Mouse (Mus musculus) effector memory CD4-positive, alpha-beta T cell, adult 5 months (primary cell): ENCODE measurements around the gene Zfpl1. TPM values are rescaled to one million over a fixed set of nuclear protein-coding genes. Genes with fewer than 3 reads are reported as not detected.

Experiments used
- polyA plus RNA-seq: library from polyadenylated mRNA; unstranded; fragments of 100-300 nt; shearing (Covaris generic); gene quantifications from one replicate; pipeline ENCODE4 v1.2.1, GENCODE M21; 2017

The Zfpl1 gene
- polyA plus RNA-seq, result 20.0 TPM

GRCm38 (mm10) chr19:6084478-6085248, at the start of gene Zfpl1, which contains the start of gene Cdca5:
Zfpl1 (minus strand) TSS chr19:6084956.
Cdca5 (plus strand) TSS chr19:6084983.

GRCm38 (mm10) chr19:6127760-6128341, 43.1 kb upstream of the Zfpl1 start, which contains the start of gene Snx15:
Snx15 (minus strand) TSS chr19:6128304.

GRCm38 (mm10) chr19:6117986-6118676, 33.4 kb upstream of the Zfpl1 start, which contains the start of gene Sac3d1:
Sac3d1 (minus strand) TSS chr19:6118650.

GRCm38 (mm10) chr19:6105586-6105985, 20.8 kb upstream of the Zfpl1 start, which contains the start of gene Naaladl1:
Naaladl1 (plus strand) TSS chr19:6105782.

GRCm38 (mm10) chr19:6094119-6094518, 9.4 kb upstream of the Zfpl1 start, which contains the start of gene AC131692.1:
AC131692.1 (plus strand) TSS chr19:6094419.

GRCm38 (mm10) chr19:6082156-6082555, 2.6 kb downstream of the Zfpl1 start, which contains the start of gene Gm28374:
Gm28374 (minus strand) TSS chr19:6082256.

GRCm38 (mm10) chr19:6079983-6080480, 4.7 kb downstream of the Zfpl1 start, which contains the start of gene Tmem262:
Tmem262 (plus strand) TSS chr19:6080033.

GRCm38 (mm10) chr19:6076564-6077393, 8.0 kb downstream of the Zfpl1 start, which contains the start of gene Vps51:
Vps51 (minus strand) TSS chr19:6077231.

GRCm38 (mm10) chr19:6067724-6068415, 16.9 kb downstream of the Zfpl1 start, which contains the start of gene Tm7sf2:
Tm7sf2 (minus strand) TSS chr19:6068373.

GRCm38 (mm10) chr19:6061021-6061533, 23.7 kb downstream of the Zfpl1 start, which contains the start of gene Znhit2:
Znhit2 (plus strand) TSS chr19:6061192.

GRCm38 (mm10) chr19:6057313-6058096, 27.3 kb downstream of the Zfpl1 start, which contains the start of the genes Mrpl49 and Fau:
Mrpl49 (minus strand) TSS chr19:6057785.
Fau (plus strand) TSS chr19:6057844.

GRCm38 (mm10) chr19:6046294-6047153, 38.2 kb downstream of the Zfpl1 start, which contains the start of gene Syvn1:
Syvn1 (plus strand) TSS chr19:6046576.

Other genes starting within 250 kb of the Zfpl1 start
- 104 TPM for gene Frmd8, start 209.7 kb downstream of the Zfpl1 start, polyA plus RNA-seq
- 18.4 TPM for gene Slc25a45, start 207.1 kb downstream of the Zfpl1 start, polyA plus RNA-seq
- 0.61 TPM for gene Tigd3, start 190.8 kb downstream of the Zfpl1 start, polyA plus RNA-seq
- gene Dpf2, start 171.9 kb downstream of the Zfpl1 start, polyA plus RNA-seq, result 113 TPM
- gene Cdc42ep2, start 160.1 kb downstream of the Zfpl1 start, polyA plus RNA-seq, result not detected
- 38.4 TPM for gene Pola2, start 120.8 kb downstream of the Zfpl1 start, polyA plus RNA-seq
- not detected for gene Slc22a20, start 98.8 kb downstream of the Zfpl1 start, polyA plus RNA-seq
- 46.7 TPM for gene Capn1, start 69.1 kb downstream of the Zfpl1 start, polyA plus RNA-seq
- gene Syvn1, start 38.4 kb downstream of the Zfpl1 start, polyA plus RNA-seq, result 54.6 TPM
- gene Mrpl49, start 27.2 kb downstream of the Zfpl1 start, polyA plus RNA-seq, result 21.8 TPM
- 985 TPM for gene Fau, start 27.1 kb downstream of the Zfpl1 start, polyA plus RNA-seq
- gene Znhit2, start 23.8 kb downstream of the Zfpl1 start, polyA plus RNA-seq, result 17.6 TPM
- 7.2 TPM for gene Tm7sf2, start 16.6 kb downstream of the Zfpl1 start, polyA plus RNA-seq
- 67.1 TPM for gene Vps51, start 7.7 kb downstream of the Zfpl1 start, polyA plus RNA-seq
- not detected for gene Tmem262, start 4.9 kb downstream of the Zfpl1 start, polyA plus RNA-seq
- 0.60 TPM for gene Gm28374, start 2.7 kb downstream of the Zfpl1 start, polyA plus RNA-seq
- 0.21 TPM for gene Cdca5, start within 50 bp of the Zfpl1 start, polyA plus RNA-seq
- gene AC131692.1, start 9.5 kb upstream of the Zfpl1 start, polyA plus RNA-seq, result not detected
- not detected for gene Naaladl1, start 20.8 kb upstream of the Zfpl1 start, polyA plus RNA-seq
- gene Sac3d1, start 33.7 kb upstream of the Zfpl1 start, polyA plus RNA-seq, result 6.3 TPM
- 25.6 TPM for gene Snx15, start 43.3 kb upstream of the Zfpl1 start, polyA plus RNA-seq
- not detected for gene Batf2, start 56.0 kb upstream of the Zfpl1 start, polyA plus RNA-seq
- gene Arl2, start 56.6 kb upstream of the Zfpl1 start, polyA plus RNA-seq, result 25.1 TPM
- not detected for gene Majin, start 99.4 kb upstream of the Zfpl1 start, polyA plus RNA-seq
- not detected for gene Gpha2, start 141.4 kb upstream of the Zfpl1 start, polyA plus RNA-seq
- 19.1 TPM for gene Ppp2r5b, start 150.9 kb upstream of the Zfpl1 start, polyA plus RNA-seq
- gene Atg2a, start 156.7 kb upstream of the Zfpl1 start, polyA plus RNA-seq, result 79.4 TPM
- gene Ehd1, start 191.8 kb upstream of the Zfpl1 start, polyA plus RNA-seq, result 34.0 TPM
- gene Cdc42bpg, start 221.5 kb upstream of the Zfpl1 start, polyA plus RNA-seq, result 0.35 TPM